Mouse (Mus musculus): ENCODE data around the gene Gm9040.
A peak's percentile ranks its signal among the peaks of the same experiment; 100 is the strongest.
"Not testable (repeated sequence)": the region's sequence is repeated elsewhere in the genome, so short reads cannot be mapped to it uniquely, and the experiment has no call there.

The Gm9040 gene

GRCm38 (mm10) chr10:118326869-118327268 lies at the start of gene Gm9040:
Gene Gm9040, minus strand, starts transcription at chr10:118326969.
- DNase-seq (ENCODE audit: low read depth, low spot score), result not testable (repeated sequence)

GRCm38 (mm10) chr10:118370443-118370842 lies 43.7 kb upstream of the Gm9040 start:
- peak; percentile 82 for DNase-seq (ENCODE audit: low read depth, low spot score)

DNA sequence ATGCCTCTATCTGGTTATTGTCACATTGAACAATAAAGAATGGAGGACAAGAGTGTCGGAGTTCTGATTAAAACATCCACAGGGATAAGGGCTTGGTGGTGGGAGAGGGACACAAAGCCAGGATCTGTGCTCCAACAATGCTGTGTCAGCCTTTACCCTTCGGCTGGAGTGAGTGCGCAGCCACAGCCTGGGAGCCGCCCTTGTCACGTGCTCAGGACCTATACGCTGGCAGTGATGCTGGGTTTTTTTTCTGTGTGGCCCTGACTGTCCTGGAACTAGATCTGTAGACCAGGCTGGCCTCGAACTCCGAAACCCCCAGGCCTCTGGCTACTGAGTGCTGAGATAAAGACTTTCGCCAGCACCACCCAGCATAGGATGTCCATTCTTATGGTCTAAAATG lies 42.7 kb upstream of the Gm9040 start:
- DNase-seq (ENCODE audit: low read depth, low spot score), result no peak

DNA sequence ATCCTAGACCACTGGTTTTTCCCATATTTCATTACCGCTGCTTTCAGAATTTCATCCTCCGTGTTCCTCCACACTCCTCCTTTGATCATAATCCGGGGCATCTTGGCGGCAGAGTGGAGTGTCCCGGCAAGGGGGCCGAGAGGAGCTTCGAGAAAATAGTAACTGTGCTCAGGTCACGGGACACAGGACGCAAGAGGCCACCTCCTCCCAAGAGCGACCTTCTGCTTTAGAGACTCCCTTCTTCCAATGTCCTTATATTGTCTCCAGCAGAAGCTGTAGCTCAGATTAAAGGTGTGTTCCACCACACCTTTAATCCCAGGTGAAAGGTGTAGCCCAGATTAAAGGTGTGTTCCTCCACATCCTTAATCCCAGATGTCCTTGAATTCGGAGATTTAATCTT lies 27.2 kb upstream of the Gm9040 start, which contains the start of gene Gm9049:
Gm9049 (minus strand) TSS at position 101 of the 400 bp plus-strand sequence.
- DNase-seq (ENCODE audit: low read depth, low spot score), result not testable (repeated sequence)

DNA sequence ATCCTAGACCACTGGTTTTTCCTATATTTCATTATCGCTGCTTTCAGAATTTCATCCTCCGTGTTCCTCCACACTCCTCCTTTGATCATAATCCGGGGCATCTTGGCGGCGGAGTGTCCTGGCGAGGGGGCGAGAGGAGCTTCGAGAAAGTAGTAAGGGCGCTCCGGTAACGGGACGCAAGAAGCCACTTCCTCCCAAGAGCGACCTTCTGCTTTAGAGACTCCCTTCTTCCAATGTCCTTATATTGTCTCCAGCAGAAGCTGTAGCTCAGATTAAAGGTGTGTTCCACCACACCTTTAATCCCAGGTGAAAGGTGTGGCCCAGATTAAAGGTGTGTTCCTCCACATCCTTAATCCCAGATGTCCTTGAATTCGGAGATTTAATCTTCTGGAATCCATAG lies 21.8 kb upstream of the Gm9040 start, which contains the start of gene Gm9048:
Gm9048 (minus strand) TSS at position 101 of the 400 bp plus-strand sequence.
- not testable (repeated sequence) for DNase-seq (ENCODE audit: low read depth, low spot score)

GRCm38 (mm10) chr10:118343155-118343554 lies 16.4 kb upstream of the Gm9040 start, which contains the start of gene Gm9046:
Gene Gm9046, minus strand, starts transcription at chr10:118343255.
- not testable (repeated sequence) for DNase-seq (ENCODE audit: low read depth, low spot score)

DNA sequence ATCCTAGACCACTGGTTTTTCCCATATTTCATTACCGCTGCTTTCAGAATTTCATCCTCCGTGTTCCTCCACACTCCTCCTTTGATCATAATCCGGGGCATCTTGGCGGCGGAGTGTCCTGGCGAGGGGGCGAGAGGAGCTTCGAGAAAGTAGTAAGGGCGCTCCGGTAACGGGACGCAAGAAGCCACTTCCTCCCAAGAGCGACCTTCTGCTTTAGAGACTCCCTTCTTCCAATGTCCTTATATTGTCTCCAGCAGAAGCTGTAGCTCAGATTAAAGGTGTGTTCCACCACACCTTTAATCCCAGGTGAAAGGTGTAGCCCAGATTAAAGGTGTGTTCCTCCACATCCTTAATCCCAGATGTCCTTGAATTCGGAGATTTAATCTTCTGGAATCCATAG lies 11.0 kb upstream of the Gm9040 start, which contains the start of gene Gm9045:
Gm9045 (minus strand) TSS at position 101 of the 400 bp plus-strand sequence.
- not testable (repeated sequence) for DNase-seq (ENCODE audit: low read depth, low spot score)

DNA sequence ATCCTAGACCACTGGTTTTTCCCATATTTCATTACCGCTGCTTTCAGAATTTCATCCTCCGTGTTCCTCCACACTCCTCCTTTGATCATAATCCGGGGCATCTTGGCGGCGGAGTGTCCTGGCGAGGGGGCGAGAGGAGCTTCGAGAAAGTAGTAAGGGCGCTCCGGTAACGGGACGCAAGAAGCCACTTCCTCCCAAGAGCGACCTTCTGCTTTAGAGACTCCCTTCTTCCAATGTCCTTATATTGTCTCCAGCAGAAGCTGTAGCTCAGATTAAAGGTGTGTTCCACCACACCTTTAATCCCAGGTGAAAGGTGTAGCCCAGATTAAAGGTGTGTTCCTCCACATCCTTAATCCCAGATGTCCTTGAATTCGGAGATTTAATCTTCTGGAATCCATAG lies 5.5 kb upstream of the Gm9040 start, which contains the start of gene Gm9044:
Gm9044 (minus strand) TSS at position 101 of the 400 bp plus-strand sequence.
- not testable (repeated sequence) for DNase-seq (ENCODE audit: low read depth, low spot score)

DNA sequence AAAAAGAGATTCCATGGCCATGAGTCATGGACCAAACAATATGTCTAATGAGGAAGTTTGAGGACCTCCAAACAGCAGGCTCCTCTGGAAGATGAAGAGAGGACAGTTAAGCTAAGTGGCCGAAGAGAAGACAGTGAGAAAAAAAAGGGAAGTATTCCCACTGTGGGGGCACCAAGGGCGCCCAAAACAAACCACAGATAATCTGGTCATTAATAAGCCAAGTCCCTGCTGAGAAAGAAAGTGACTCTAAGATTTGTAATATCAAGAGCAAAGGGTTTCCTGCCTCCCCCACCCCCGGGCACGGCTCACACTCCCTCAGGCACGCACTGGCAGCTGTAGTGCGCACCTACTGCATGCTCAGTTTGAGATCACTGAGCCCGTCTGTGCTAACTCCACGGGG lies 7.7 kb downstream of the Gm9040 start:
- DNase-seq (ENCODE audit: low read depth, low spot score), result no peak

- peak; percentile 6 for DNase-seq (ENCODE audit: low read depth, low spot score)
Observed at GRCm38 (mm10) chr10:118302133-118302532, 24.6 kb downstream of the Gm9040 start.

DNA sequence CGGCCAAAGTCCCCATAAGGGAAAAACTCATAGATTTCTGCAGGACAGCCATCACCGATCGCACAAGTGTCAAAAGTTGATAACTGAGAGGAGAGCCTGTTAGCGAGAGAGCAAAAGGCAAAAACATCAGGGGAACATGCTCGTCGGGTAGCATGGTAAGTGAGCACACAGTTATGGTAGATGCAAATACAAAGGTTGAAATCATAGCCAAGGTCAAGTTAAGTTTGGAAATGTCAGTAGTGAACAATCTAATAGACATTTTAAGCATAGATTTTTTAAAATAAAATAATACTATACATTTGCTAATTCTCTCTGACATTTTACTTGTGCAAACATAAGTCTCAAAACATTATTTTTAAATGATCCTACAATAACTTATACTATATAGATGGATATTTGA lies 31.8 kb downstream of the Gm9040 start, which contains the start of gene Iltifb:
Iltifb (minus strand) TSS at position 101 of the 400 bp plus-strand sequence.
- no peak for DNase-seq (ENCODE audit: low read depth, low spot score)

GRCm38 (mm10) chr10:118283016-118283415 lies 43.8 kb downstream of the Gm9040 start:
- DNase-seq (ENCODE audit: low read depth, low spot score), result not testable (repeated sequence)

DNA sequence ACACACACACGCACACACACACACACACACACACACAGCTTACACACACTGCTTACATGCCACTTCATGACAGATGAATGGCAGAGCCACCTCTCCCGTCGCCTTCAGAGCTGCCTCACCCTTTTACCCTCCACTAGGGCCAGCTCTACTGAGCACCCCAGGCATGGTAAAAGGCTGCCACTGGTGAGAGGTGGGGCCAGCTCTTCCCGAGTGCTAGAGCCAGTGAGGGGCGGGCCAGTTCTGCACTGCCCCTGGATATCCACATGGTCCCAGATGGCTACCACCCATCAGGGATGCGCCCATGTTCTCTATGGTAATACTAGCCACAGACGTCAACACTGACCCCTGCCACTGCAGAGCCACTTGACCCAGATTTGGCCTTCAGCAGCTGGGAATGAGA lies 44.2 kb downstream of the Gm9040 start:
- DNase-seq (ENCODE audit: low read depth, low spot score), result not testable (repeated sequence)

DNA sequence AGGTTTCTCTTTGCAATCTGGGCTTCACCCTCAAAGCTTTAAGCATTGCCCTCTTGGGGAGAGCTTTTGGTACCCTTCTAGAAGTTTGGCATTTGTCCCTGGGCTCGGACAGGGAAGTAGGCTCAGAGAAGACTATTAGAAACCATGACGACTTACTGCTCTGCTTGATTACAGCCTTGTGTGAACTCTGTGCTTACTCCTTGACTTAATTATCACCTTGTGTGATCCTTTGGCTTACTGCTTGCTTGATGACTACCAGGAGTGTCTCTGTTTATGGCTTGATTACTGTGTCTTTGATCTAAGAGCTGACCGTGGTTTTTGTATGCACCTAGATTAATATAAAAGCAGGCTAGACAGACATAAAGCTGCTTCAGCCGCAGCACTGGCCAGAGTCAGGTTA lies 48.7 kb downstream of the Gm9040 start:
- not testable (repeated sequence) for DNase-seq (ENCODE audit: low read depth, low spot score)

Data from CD4-positive helper T cell, adult 2 months (primary cell).